Mouse (Mus musculus): ENCODE results near the gene Urgcp.
A peak's percentile ranks its signal among the peaks of the same experiment; 100 is the strongest.

Urgcp gene

GRCm38 (mm10) chr11:5789754-5790333 lies 27.7 kb upstream of the Urgcp start:
- no peak for TF ChIP-seq POU5F1 (IDR thresholded peaks at IDR 0.05; ENCODE audit: borderline replicate concordance, low read length)
- TF ChIP-seq CTCF (conservative IDR thresholded peaks at IDR 0.05; ENCODE audit: low read length), result no peak
- no peak for TF ChIP-seq NANOG (IDR thresholded peaks at IDR 0.05; ENCODE audit: borderline replicate concordance, low read length)
- no peaks in the 10 kb centered on the region for H3K9me3 ChIP-seq (ENCODE audit: low read length)
- peaks cover 58% of the 10 kb centered on the region for H3K4me1 ChIP-seq (replicated peaks; ENCODE audit: low read depth, low read length)
- H3K4me3 ChIP-seq (replicated peaks; ENCODE audit: low read length), result peak overlapping the region; percentile 94
- peaks cover 55% of the 10 kb centered on the region for H3K36me3 ChIP-seq (ENCODE audit: insufficient read depth, low read length)
- H3K27me3 ChIP-seq (ENCODE audit: insufficient read depth, low read length), result no peaks in the 10 kb centered on the region

GRCm38 (mm10) chr11:5789071-5789753 lies 27.0 kb upstream of the Urgcp start:
- H3K27me3 ChIP-seq (ENCODE audit: insufficient read depth, low read length), result no peaks in the 10 kb centered on the region
- TF ChIP-seq POU5F1 (IDR thresholded peaks at IDR 0.05; ENCODE audit: borderline replicate concordance, low read length) (no peak), CTCF (conservative IDR thresholded peaks at IDR 0.05; ENCODE audit: low read length) (peak; percentile 17; the same call in 1 of the 2 replicates)
- peaks cover 56% of the 10 kb centered on the region for H3K4me1 ChIP-seq (replicated peaks; ENCODE audit: low read depth, low read length)
- peak overlapping the region; percentile 94 for H3K4me3 ChIP-seq (replicated peaks; ENCODE audit: low read length)
- no peaks in the 10 kb centered on the region for H3K9me3 ChIP-seq (ENCODE audit: low read length)
- peaks cover 49% of the 10 kb centered on the region for H3K36me3 ChIP-seq (ENCODE audit: insufficient read depth, low read length)

- Histone ChIP-seq H3K27me3 (ENCODE audit: insufficient read depth, low read length) (no peaks in the 10 kb centered on the region), H3K4me3 (replicated peaks; ENCODE audit: low read length) (peak within 1 kb of the TSS; percentile 94), H3K36me3 (ENCODE audit: insufficient read depth, low read length) (peaks cover 43% of the 10 kb centered on the region), H3K4me1 (replicated peaks; ENCODE audit: low read depth, low read length) (peaks cover 47% of the 10 kb centered on the region), H3K9me3 (ENCODE audit: low read length) (no peaks in the 10 kb centered on the region)
- TF ChIP-seq CTCF (conservative IDR thresholded peaks at IDR 0.05; ENCODE audit: low read length) (peak; percentile 78), POU5F1 (IDR thresholded peaks at IDR 0.05; ENCODE audit: borderline replicate concordance, low read length) (no peak)
These were observed 26.2 kb upstream of the Urgcp start, which contains the start of gene Dbnl for GRCm38 (mm10) chr11:5788056-5789014. Dbnl (plus strand) TSS chr11:5788488.

- Histone ChIP-seq H3K9me3 (ENCODE audit: low read length) (no peaks in the 10 kb centered on the region), H3K27me3 (ENCODE audit: insufficient read depth, low read length) (no peaks in the 10 kb centered on the region), H3K4me3 (replicated peaks; ENCODE audit: low read length) (peak overlapping the region; percentile 94), H3K36me3 (ENCODE audit: insufficient read depth, low read length) (peaks cover 37% of the 10 kb centered on the region), H3K4me1 (replicated peaks; ENCODE audit: low read depth, low read length) (peaks cover 44% of the 10 kb centered on the region)
- TF ChIP-seq NANOG (IDR thresholded peaks at IDR 0.05; ENCODE audit: borderline replicate concordance, low read length) (no peak), POU5F1 (IDR thresholded peaks at IDR 0.05; ENCODE audit: borderline replicate concordance, low read length) (no peak), CTCF (conservative IDR thresholded peaks at IDR 0.05; ENCODE audit: low read length) (no peak)
These were observed 25.5 kb upstream of the Urgcp start for GRCm38 (mm10) chr11:5787671-5788055.

- H3K4me1 ChIP-seq (replicated peaks; ENCODE audit: low read depth, low read length), result peaks cover 42% of the 10 kb centered on the region
- H3K27me3 ChIP-seq (ENCODE audit: insufficient read depth, low read length), result no peaks in the 10 kb centered on the region
- H3K9me3 ChIP-seq (ENCODE audit: low read length), result no peaks in the 10 kb centered on the region
- H3K4me3 ChIP-seq (replicated peaks; ENCODE audit: low read length), result no peak overlapping the region
- H3K36me3 ChIP-seq (ENCODE audit: insufficient read depth, low read length), result peaks cover 22% of the 10 kb centered on the region
- TF ChIP-seq CTCF (conservative IDR thresholded peaks at IDR 0.05; ENCODE audit: low read length), result no peak
- TF ChIP-seq POU5F1 (IDR thresholded peaks at IDR 0.05; ENCODE audit: borderline replicate concordance, low read length), result no peak
- TF ChIP-seq NANOG (IDR thresholded peaks at IDR 0.05; ENCODE audit: borderline replicate concordance, low read length), result no peak
These were observed 23.6 kb upstream of the Urgcp start for GRCm38 (mm10) chr11:5785732-5786131.

GRCm38 (mm10) chr11:5782199-5782944 lies 20.2 kb upstream of the Urgcp start:
- no peaks in the 10 kb centered on the region for H3K27me3 ChIP-seq (ENCODE audit: insufficient read depth, low read length)
- no peak overlapping the region for H3K4me3 ChIP-seq (replicated peaks; ENCODE audit: low read length)
- no peaks in the 10 kb centered on the region for H3K9me3 ChIP-seq (ENCODE audit: low read length)
- H3K36me3 ChIP-seq (ENCODE audit: insufficient read depth, low read length), result peaks cover 14% of the 10 kb centered on the region; the same call in 1 of the 2 replicates
- H3K4me1 ChIP-seq (replicated peaks; ENCODE audit: low read depth, low read length), result peaks cover 19% of the 10 kb centered on the region
- no peak for TF ChIP-seq CTCF (conservative IDR thresholded peaks at IDR 0.05; ENCODE audit: low read length)
- TF ChIP-seq NANOG (IDR thresholded peaks at IDR 0.05; ENCODE audit: borderline replicate concordance, low read length), result no peak
- no peak for TF ChIP-seq POU5F1 (IDR thresholded peaks at IDR 0.05; ENCODE audit: borderline replicate concordance, low read length)

- Histone ChIP-seq H3K9me3 (ENCODE audit: low read length) (no peaks in the 10 kb centered on the region), H3K36me3 (ENCODE audit: insufficient read depth, low read length) (peaks cover 14% of the 10 kb centered on the region; the same call in 1 of the 2 replicates), H3K4me3 (replicated peaks; ENCODE audit: low read length) (no peak overlapping the region), H3K4me1 (replicated peaks; ENCODE audit: low read depth, low read length) (peaks cover 9% of the 10 kb centered on the region), H3K27me3 (ENCODE audit: insufficient read depth, low read length) (no peaks in the 10 kb centered on the region)
- TF ChIP-seq CTCF (conservative IDR thresholded peaks at IDR 0.05; ENCODE audit: low read length) (no peak), NANOG (IDR thresholded peaks at IDR 0.05; ENCODE audit: borderline replicate concordance, low read length) (no peak), POU5F1 (IDR thresholded peaks at IDR 0.05; ENCODE audit: borderline replicate concordance, low read length) (no peak)
These were observed 17.9 kb upstream of the Urgcp start for GRCm38 (mm10) chr11:5780035-5780499.

Data from E14TG2a.4 (cell line).